Mouse (Mus musculus): ENCODE measurements around the gene Mamdc4. TPM values are rescaled to one million over a fixed set of nuclear protein-coding genes. Genes with fewer than 3 reads are reported as not detected.
"Not testable (repeated sequence)": the region's sequence is repeated elsewhere in the genome, so short reads cannot be mapped to it uniquely, and the experiment has no call there.

Mamdc4 gene
- total RNA-seq, 2 experiments from 2014 or later: 1.4 to 2.4 TPM

DNA sequence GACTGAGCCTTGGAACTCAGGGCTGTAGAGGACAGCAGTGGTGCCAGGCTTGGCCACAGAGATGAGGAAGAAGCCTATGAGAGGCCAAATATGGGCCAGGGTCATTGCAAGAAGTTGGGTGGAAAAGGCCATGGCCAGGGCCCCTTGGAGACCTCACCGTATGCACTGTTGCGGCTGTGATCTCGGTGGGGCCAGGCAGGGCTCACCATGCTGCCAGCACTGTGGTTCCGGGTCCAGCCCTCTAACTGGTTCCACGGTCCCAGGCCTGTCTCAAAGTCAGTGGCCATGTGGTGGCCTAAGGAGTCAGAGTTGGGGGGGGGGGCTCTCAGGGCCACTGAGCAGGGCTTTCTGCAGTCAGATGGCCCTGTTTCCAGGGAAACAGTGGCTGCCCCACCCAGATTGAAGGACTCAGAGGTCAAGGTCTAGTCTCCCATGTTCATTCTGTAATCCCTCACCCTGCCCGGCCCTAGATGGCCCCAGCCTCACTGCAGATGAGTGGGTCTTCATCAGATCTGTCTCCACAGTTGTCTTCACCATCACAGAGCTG is 6.1 kb downstream of the Mamdc4 start:
- DNase-seq (ENCODE audit: low spot score in 2 of 2): no peak
- intact Hi-C loops (cut with DNase I): no loop called here

- intact Hi-C loops (cut with DNase I): no loop called here
- no peak for DNase-seq (ENCODE audit: low spot score in 2 of 2)
These were observed 8.1 kb downstream of the Mamdc4 start for GRCm38 (mm10) chr2:25566558-25566957.

DNA sequence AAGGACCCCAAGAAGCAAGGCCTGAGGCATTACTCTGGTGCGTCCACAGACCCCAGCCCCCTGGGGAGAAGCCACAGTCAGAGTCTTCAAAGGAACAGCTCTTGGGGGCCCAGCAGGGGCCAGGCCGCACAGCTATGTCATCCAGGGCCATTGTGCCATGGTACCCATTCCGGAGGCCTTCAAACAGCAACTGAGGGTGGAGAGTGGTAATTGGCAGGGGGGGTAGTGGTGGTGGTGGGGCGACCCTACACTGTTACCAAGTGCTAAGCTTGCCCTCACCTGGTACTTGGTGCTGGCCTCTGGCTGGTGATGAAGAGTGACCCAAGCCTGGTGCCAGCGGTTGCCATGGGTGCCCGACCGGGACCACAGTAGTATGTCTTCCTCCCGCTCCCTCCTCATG is 8.9 kb downstream of the Mamdc4 start:
- intact Hi-C loops (cut with DNase I): no loop called here
- no peak for DNase-seq (ENCODE audit: low spot score in 2 of 2)

DNA sequence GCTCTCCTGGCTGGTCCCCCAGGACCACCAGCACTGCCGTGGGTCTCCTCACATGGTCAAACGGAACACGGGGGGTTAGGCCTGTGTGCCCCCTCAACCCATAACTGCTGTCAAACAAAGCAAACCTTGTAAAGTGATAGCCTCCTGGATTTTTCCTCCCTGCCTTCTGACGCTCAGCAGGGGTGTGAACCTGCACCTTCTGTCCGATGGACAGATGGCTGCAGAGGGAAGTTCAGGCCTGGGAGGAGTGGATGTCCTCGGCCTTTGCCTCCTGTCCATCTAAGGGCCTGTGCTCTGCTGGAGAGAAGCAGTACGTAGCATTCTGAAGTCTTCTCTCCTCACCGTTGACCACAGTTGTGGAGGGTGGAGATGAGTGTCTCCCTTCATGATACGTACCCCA is 12.7 kb downstream of the Mamdc4 start:
- intact Hi-C loops (cut with DNase I): no loop called here
- DNase-seq (ENCODE audit: low spot score in 2 of 2): no peak

- intact Hi-C loops (cut with DNase I): no loop called here
- DNase-seq (ENCODE audit: low spot score in 2 of 2): no peak
These were observed 14.1 kb downstream of the Mamdc4 start for GRCm38 (mm10) chr2:25560551-25560950.

- intact Hi-C loops (cut with DNase I): no loop called here
- DNase-seq (ENCODE audit: low spot score in 2 of 2): no peak
These were observed 15.9 kb downstream of the Mamdc4 start for GRCm38 (mm10) chr2:25558774-25559173.

GRCm38 (mm10) chr2:25557964-25558360 is 16.7 kb downstream of the Mamdc4 start:
- DNase-seq (ENCODE audit: low spot score in 2 of 2): no peak
- intact Hi-C loops (cut with DNase I): no loop called here

- peak; percentile 95 to 96 for DNase-seq (ENCODE audit: low spot score in 2 of 2)
- intact Hi-C loops (cut with DNase I): no loop called here
These were observed 17.3 kb downstream of the Mamdc4 start, which contains the start of gene Edf1 for GRCm38 (mm10) chr2:25557221-25557963. TSS of gene Edf1 (plus strand) at chr2:25557847.

GRCm38 (mm10) chr2:25556296-25556695 is 18.3 kb downstream of the Mamdc4 start:
- DNase-seq (ENCODE audit: low spot score in 2 of 2): no peak
- intact Hi-C loops (cut with DNase I): no loop called here

GRCm38 (mm10) chr2:25555479-25555878 is 19.2 kb downstream of the Mamdc4 start:
- intact Hi-C loops (cut with DNase I); DNase-seq (ENCODE audit: low spot score in 2 of 2): not testable (repeated sequence)

- intact Hi-C loops (cut with DNase I); DNase-seq (ENCODE audit: low spot score in 2 of 2): not testable (repeated sequence)
These were observed 21.4 kb downstream of the Mamdc4 start for GRCm38 (mm10) chr2:25553171-25553786.

DNA sequence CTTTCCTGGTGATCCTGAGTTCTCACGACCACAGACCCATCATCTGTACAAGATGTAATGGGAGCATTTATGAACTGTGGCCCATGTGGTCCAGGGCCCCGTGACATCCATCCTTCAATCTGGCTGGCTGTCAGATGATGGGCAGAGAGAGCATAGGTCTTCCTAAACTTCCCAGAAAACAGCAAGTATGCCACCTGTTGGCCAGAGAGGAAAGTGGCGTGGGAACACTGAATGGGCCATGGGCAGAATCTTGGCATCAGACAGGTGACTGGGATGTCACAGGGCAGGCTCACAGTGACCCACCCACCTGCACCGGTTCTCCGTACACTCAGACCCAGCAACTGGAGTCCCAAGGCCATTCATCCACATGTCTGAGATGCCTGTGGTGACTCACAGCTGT is 23.5 kb downstream of the Mamdc4 start:
- intact Hi-C loops (cut with DNase I): no loop called here
- DNase-seq (ENCODE audit: low spot score in 2 of 2): no peak

DNA sequence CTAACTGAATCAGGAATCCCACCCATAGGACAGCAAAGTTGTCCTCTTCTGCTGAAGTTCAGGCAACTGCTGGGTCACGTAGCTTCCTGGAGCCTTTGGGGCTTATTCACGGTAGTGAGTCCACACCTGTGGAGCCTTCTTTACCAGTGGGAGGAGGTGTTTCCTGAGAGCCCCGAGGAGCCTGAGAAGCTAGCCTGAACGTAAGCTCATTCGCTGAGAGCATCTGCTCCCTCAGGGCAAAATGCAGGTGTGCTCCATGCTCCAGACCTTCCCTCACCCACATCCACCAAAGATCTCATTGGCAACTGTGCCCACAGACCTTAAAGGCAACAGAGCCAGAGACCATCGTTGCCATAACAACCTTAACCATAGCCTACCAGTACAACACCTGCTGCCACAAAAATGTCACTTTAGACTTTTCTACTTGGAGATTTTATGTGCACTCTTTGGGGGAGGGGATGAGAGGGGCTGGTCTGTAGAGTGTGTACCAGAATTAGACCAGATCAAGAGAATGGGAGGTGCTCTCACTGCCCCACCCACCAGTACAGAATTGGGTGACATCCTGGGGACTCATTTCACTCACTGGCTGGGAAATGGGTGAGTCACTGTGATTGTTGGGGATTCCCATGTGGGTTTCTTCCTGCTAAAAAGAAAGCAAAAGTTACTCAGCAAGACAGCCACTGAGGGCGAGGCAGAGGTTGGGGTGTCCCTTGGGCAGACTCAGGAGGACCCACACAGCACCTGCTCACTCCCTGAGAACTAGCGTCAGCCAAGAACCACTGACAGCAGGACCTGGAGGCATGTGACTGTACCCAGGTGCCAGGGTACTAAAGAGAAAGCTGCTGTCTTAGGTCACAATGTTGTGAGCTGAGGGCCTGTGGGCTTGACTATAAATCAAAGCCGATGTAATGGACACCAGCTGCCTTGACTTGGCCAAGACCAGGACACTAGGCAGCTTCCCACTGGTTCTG is 25.3 kb downstream of the Mamdc4 start:
- intact Hi-C loops (cut with DNase I): loop anchor here (5.0 kb wide), 1 partner anchor 122 kb away; the partner anchor contains the start of gene Abca2
- DNase-seq (ENCODE audit: low spot score in 2 of 2): no peak

DNA sequence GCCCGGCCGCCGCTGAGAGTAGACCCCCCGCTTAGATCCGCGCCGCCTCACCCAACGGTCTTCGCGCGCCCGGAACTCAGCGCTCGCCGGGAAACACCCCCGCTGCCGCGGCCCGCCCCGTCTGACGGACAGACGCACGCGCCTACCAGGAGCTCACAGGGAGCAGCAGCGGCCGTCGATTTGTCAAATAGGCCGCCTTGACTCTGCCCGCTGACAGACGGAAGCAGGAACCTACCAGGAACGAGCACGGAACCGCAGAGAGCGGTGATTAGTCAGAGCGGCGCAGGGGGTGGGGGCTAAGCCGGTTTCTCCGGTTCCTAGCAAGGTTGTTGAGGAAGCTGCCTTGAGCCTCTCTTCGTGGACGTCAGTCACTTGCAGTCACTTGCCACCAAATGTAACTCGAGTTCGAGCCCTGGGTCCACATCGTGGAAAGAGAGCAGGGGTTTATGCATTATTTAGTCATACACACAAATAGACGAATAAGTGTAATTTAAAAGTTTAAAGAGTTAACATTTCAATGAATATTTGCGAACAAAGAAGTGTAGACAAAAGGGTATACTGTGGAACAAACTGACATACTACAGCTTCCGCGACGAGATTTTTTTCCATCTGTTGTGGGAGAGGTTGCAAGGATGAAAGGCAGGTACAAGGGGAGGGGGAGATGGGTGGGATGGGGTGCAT is 27.7 kb downstream of the Mamdc4 start, which contains the start of gene Traf2:
TSS of gene Traf2 (minus strand) at position 130 of the 681 bp plus-strand sequence.
- intact Hi-C loops (cut with DNase I): loop anchor here (5.0 kb wide), 1 partner anchor 120 kb away; the partner anchor contains the start of gene Abca2
- peak; percentile 97 to 99 for DNase-seq (ENCODE audit: low spot score in 2 of 2)

- intact Hi-C loops (cut with DNase I): loop anchor here (5.0 kb wide), 1 partner anchor 119 kb away; the partner anchor contains the start of gene Abca2
- DNase-seq (ENCODE audit: low spot score in 2 of 2): no peak
These were observed 28.4 kb downstream of the Mamdc4 start for GRCm38 (mm10) chr2:25545996-25546810.

- intact Hi-C loops (cut with DNase I): no loop called here
- no peak for DNase-seq (ENCODE audit: low spot score in 2 of 2)
These were observed 32.8 kb downstream of the Mamdc4 start for GRCm38 (mm10) chr2:25541644-25542367.

GRCm38 (mm10) chr2:25540541-25540948 is 34.1 kb downstream of the Mamdc4 start:
- intact Hi-C loops (cut with DNase I): no loop called here
- DNase-seq (ENCODE audit: low spot score in 2 of 2): no peak

All from left cerebral cortex, postnatal 36 days (tissue).